In the genomic region with DNA sequence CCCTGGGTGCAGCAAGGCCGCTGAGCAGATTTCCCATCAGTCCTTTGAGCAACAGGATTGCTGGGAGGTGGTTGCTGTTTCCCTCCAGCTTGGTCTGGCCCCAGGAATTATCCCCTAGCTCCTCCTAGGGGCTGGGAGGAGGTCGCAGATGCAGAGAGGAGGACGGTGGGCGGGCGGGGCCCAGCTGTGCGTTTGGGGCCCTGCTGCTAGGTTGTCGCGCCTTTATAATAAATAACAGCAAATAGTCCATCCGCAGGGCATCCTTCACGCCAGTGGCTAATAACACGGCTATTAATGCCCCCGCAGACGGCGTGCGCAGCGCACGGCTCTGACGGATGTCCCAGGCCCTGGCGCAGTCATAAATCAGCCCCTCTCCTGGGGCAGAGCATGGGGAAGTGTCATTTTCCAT, we compare ENCODE assay signal across 8 mouse cellular contexts. TPM values are rescaled to one million over a fixed set of nuclear protein-coding genes. Genes with fewer than 3 reads are reported as not detected.
DNase-seq lines count a peak whose midpoint lies in the region; ATAC-seq and TF ChIP-seq lines count a peak whose summit lies in the region.

No protein-coding gene starts in this region.

- ATAC-seq in embryonic facial prominence, embryonic 13.5 days (ENCODE audit: insufficient number of reproducible peaks, insufficient read depth, low FRiP score, low TSS enrichment, low read depth) = no peak
- ATAC-seq in liver, postnatal 0 days = no peak
- ATAC-seq in stomach, embryonic 16.5 days (ENCODE audit: insufficient read depth, low FRiP score) = peak; percentile 79
- no peak for ATAC-seq in erythroblast, adult 5-6 weeks (replicated peaks; ENCODE audit: low FRiP score, poor library complexity, severe bottlenecking)

- no peaks in the 10 kb centered on the region for H3K9me3 ChIP-seq in embryonic facial prominence, embryonic 13.5 days
- H3K9me3 ChIP-seq in liver, postnatal 0 days (ENCODE audit: low read length) = no peaks in the 10 kb centered on the region
- no peaks in the 10 kb centered on the region for H3K9me3 ChIP-seq in stomach, embryonic 16.5 days (replicated peaks; ENCODE audit: control insufficient read depth, low read length)

- intact Hi-C loops in heart, postnatal 10 days (cut with DNase I) = loop anchor here (2.0 kb wide), 1 partner anchor 35 kb away; no protein-coding TSS in a partner anchor

- no peaks in the 10 kb centered on the region for H3K36me3 ChIP-seq in embryonic facial prominence, embryonic 13.5 days
- no peaks in the 10 kb centered on the region for H3K36me3 ChIP-seq in liver, postnatal 0 days (replicated peaks; ENCODE audit: insufficient read depth, low read length)
- H3K36me3 ChIP-seq in stomach, embryonic 16.5 days (ENCODE audit: control insufficient read depth, insufficient read depth, low read length) = no peaks in the 10 kb centered on the region

- peaks cover 39% of the 10 kb centered on the region for H3K4me1 ChIP-seq in embryonic facial prominence, embryonic 13.5 days
- no peaks in the 10 kb centered on the region for H3K4me1 ChIP-seq in liver, postnatal 0 days (ENCODE audit: insufficient read depth)
- H3K4me1 ChIP-seq in stomach, embryonic 16.5 days (ENCODE audit: control insufficient read depth, insufficient read depth, low read length) = peaks cover 15% of the 10 kb centered on the region; the same call in 1 of the 2 replicates

- H3K27me3 ChIP-seq in embryonic facial prominence, embryonic 13.5 days = peaks cover 9% of the 10 kb centered on the region
- no peaks in the 10 kb centered on the region for H3K27me3 ChIP-seq in liver, postnatal 0 days (ENCODE audit: insufficient read depth, low read length)
- H3K27me3 ChIP-seq in stomach, embryonic 16.5 days (ENCODE audit: control insufficient read depth, insufficient read depth, low read length) = no peaks in the 10 kb centered on the region

- H3K9ac ChIP-seq in embryonic facial prominence, embryonic 13.5 days = peak overlapping the region; percentile 56
- H3K9ac ChIP-seq in liver, postnatal 0 days (replicated peaks) = no peak overlapping the region
- H3K9ac ChIP-seq in stomach, embryonic 16.5 days (ENCODE audit: low read length) = peak overlapping the region; percentile 66

- no peak for TF ChIP-seq EP300 in liver, postnatal 0 days (IDR thresholded peaks at IDR 0.05; ENCODE audit: low read depth)

- 12% methylated on average over 19 of the region's 19 CpGs for WGBS in embryonic facial prominence, embryonic 13.5 days
- 50% methylated on average over 19 of the region's 19 CpGs for WGBS in liver, postnatal 0 days (ENCODE audit: insufficient replicate concordance)
- 18% methylated on average over 19 of the region's 19 CpGs for WGBS in stomach, embryonic 16.5 days

- peak overlapping the region; percentile 43 for H3K4me2 ChIP-seq in embryonic facial prominence, embryonic 13.5 days
- no peak overlapping the region for H3K4me2 ChIP-seq in liver, postnatal 0 days (ENCODE audit: low read depth, low read length)
- H3K4me2 ChIP-seq in stomach, embryonic 16.5 days (ENCODE audit: low read depth, low read length) = peak overlapping the region; percentile 26

- peak; percentile 36; the same call in 1 of the 2 replicates for TF ChIP-seq CTCF in liver, postnatal 0 days (IDR thresholded peaks at IDR 0.05; ENCODE audit: low read depth)

- peak overlapping the region; percentile 36; the same call in 1 of the 2 replicates for H3K27ac ChIP-seq in embryonic facial prominence, embryonic 13.5 days
- no peak overlapping the region for H3K27ac ChIP-seq in liver, postnatal 0 days (ENCODE audit: low read depth)
- H3K27ac ChIP-seq in stomach, embryonic 16.5 days (ENCODE audit: low read length) = peak overlapping the region; percentile 80; the same call in 1 of the 2 replicates

- DNase-seq in NIH3T3 (ENCODE audit: low read depth) = peak; percentile 61
- DNase-seq in heart, postnatal 10 days = peak; percentile 59 to 61
- DNase-seq in liver, postnatal 0 days = no peak
- no peak for DNase-seq in urinary bladder, postnatal 36 days (ENCODE audit: low spot score in 2 of 2)
- DNase-seq in Muller cell, postnatal 12 days (ENCODE audit: inconsistent ontology term) = no peak

- H3K4me3 ChIP-seq in embryonic facial prominence, embryonic 13.5 days = peak overlapping the region; percentile 13
- H3K4me3 ChIP-seq in liver, postnatal 0 days (ENCODE audit: low read depth, low read length) = no peak overlapping the region
- peak overlapping the region; percentile 20; the same call in 1 of the 2 replicates for H3K4me3 ChIP-seq in stomach, embryonic 16.5 days (replicated peaks; ENCODE audit: low read length)

RNA-seq across cellular contexts. Expression of gene Flrt1, which starts 1.5 kb away (rescaled TPM):
- 13.0 and 13.6 TPM in 2 replicates for polyA plus RNA-seq in embryonic facial prominence, embryonic 13.5 days (2015; fragmentation: Nextera tagmentation; extraction: Ambion mirVana)
- total RNA-seq in heart, postnatal 10 days (2021) = 1 to 10 TPM; 1.2 to 1.3 TPM
- polyA plus RNA-seq in liver, postnatal 0 days (2015; fragmentation: Nextera tagmentation; extraction: Ambion mirVana) = 0.12 and 0.21 TPM in 2 replicates
- polyA plus RNA-seq in stomach, embryonic 16.5 days (2015; fragmentation: Nextera tagmentation; extraction: Ambion mirVana) = 3.4 and 3.6 TPM in 2 replicates
- not detected in 2 replicates for total RNA-seq in erythroblast, adult 5-6 weeks (2015; ENCODE audit: low replicate concordance)
- total RNA-seq in erythroblast, adult 5-6 weeks (2017; ENCODE audit: low replicate concordance) = not detected in 2 replicates

RNA-seq across cellular contexts. Expression of gene Macrod1, which starts 47.4 kb away (rescaled TPM):
- 7.1 and 9.0 TPM in 2 replicates for polyA plus RNA-seq in embryonic facial prominence, embryonic 13.5 days (2015; fragmentation: Nextera tagmentation; extraction: Ambion mirVana)
- 100 to 1,000 TPM; 168 to 172 TPM for total RNA-seq in heart, postnatal 10 days (2021)
- polyA plus RNA-seq in liver, postnatal 0 days (2015; fragmentation: Nextera tagmentation; extraction: Ambion mirVana) = 11.7 and 14.9 TPM in 2 replicates
- polyA plus RNA-seq in stomach, embryonic 16.5 days (2015; fragmentation: Nextera tagmentation; extraction: Ambion mirVana) = 10.0 and 14.0 TPM in 2 replicates
- 0.77 and 4.2 TPM in 2 replicates for total RNA-seq in erythroblast, adult 5-6 weeks (2015; ENCODE audit: low replicate concordance)
- 0.94 TPM in 1 of 2 replicates, not detected in the other for total RNA-seq in erythroblast, adult 5-6 weeks (2017; ENCODE audit: low replicate concordance)

Comparison
In these comparisons a context has a peak if more than half of its experiments do, and no peak if none do; other contexts are left out.
1. DNase-seq: peak in NIH3T3 (single experiment) and heart, postnatal 10 days (2 of 2); none in liver, postnatal 0 days (single experiment), urinary bladder, postnatal 36 days (0 of 2) and Muller cell, postnatal 12 days (single experiment).